Mouse (Mus musculus): ENCODE results near the gene Rcan1.
A peak's percentile ranks its signal among the peaks of the same experiment; 100 is the strongest.

Rcan1 gene

DNA sequence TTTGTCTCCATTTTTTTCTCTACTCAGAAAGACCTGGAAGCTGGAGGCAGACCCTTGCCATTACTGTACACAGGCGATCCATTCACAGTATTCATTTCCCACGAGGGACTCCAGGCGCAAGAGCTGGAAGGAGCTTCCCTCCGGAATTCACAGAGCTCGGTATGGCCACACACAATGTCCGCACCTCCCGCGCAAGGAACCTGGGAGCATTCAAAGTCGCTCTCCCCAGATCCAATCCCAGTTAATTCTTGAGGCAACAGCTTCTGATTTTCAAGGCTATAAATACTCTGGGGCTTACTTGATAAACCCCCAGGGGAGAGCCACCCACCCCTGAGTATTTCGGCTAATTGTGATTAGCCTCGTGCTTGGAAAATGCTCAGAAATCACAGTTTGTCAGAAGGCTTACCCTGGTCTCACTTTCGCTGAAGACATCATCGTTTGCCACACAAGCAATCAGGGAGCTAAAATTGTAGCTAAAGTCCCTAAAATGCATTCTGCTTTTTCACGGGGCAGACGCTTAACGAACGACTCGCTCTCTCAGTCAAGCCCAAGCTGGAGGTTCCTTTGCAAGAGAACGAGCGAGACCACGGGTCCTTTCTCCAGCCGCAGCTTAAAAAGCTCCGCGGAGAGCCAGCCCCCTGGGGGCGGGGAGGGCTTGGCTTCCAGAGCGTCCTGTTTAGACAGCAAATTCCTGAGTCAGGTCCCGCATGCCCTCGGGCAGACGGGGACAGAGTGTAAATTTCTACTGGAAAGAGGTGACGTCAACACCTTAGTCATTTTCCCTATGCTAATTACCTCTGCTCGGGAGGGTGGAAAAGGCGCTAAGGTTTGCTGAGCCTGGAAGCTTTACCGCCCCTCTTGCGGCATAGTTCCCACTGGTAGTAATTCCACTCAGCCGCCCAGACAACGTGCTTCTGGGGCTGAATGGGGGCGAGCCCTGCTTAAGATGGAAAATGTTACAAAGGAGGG is 70.9 kb downstream of the Rcan1 start:
- peak; percentile 95 for DNase-seq (ENCODE audit: low spot score)

DNA sequence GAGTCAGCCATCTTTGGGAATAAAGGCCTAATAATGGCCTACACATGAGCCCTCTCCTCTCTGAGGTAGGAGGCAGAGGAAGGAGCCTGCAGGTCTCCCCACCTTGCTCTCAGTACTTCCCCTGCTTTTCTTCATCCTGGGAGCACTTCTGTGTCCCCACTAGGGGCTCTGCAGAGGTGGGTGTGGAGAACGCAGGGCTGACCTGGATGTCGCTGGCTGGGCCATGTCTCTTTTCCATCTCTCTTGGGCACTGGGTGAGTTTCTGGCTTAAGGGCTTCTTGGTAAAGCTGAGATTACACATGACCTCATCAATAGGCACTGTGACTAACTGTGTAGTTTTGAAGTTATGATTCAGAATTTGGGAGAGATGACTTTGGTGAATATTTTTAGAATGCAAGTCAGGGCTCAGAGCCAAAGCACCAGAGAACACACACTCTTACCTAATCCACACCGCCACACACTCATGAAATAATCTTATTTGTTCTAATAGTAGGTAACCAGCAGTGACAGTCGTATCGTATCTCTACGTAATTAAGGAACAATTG is 72.0 kb downstream of the Rcan1 start:
- DNase-seq (ENCODE audit: low spot score), result peak; percentile 50

DNA sequence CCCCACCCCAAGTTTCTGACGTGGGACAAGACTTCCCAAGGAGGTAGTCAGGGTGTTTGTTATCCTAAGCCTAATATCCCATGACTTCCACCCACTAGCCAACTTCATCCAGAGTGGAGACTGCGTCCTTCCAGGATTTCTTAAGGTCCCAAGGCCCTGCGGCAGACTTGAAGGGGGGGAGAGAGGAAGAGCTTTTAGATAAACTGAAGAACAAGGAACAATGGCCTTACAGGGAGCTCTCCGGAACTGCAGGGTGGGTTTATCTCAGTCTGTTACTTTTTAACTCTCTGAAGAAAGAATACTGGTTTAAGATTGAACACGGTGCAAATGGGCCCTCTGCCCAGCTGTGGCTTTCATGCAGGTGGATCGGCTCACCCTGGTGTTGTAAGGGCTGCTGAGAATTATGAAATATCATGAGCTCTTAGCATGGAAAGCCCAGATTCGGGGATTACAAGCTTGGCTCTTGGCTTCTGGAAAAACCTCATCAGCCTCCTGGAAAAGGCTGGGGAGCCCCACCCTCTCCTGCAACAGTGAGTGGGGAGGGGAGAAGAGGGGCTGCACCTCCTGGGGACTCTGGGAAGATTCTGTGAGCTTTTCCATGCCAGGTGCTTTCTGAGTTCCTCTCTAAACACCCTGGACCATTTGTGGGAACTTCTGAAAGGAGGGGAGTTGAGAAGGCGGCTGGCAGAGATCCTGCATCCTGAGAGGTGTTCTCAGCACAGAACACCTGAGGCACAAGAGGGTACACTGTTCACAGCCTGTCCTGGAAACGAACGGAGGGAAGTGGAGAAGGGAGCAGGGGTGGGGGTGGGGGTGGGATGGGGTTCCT is 72.7 kb downstream of the Rcan1 start:
- peak; percentile 71 for DNase-seq (ENCODE audit: low spot score)

DNA sequence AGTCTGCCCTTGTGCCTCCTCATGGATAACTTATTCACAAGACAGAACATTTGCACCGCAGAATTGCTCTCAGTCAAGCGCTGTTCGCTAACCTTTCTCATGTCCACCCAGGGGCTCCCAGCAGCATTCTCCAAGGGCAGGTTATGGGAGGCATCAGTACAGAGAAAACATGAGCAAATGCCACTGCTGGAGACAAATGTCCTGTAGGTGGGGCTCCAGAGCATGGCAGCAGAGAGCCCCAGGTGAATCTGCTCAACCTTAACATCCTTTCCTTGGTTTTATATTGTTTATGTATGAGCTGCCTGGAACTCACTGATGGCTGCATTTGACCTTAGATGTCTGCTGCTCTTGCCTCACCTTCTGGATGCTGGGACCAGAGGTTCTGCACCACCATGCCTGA is 76.9 kb downstream of the Rcan1 start:
- DNase-seq (ENCODE audit: low spot score), result no peak

DNA sequence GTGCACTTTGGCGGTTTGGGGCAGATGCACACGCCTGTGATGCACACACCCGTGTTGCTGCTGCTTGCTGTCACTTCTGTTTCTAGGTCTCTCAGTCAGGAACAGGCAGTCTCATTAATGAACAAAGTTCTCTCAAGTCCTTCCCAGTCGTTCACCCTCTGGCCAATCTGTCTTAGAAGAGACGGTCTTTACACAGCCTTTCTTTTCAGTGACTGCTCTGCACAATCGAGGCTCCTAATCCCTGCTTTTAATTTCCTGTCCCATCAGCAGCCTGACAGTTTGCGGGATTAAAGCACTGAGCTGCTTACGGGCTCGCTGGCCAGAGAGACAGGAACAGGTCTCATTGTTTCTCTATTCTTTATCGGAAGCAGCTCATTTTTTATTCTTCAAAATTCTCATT is 83.0 kb downstream of the Rcan1 start:
- no peak for DNase-seq (ENCODE audit: low spot score)

DNA sequence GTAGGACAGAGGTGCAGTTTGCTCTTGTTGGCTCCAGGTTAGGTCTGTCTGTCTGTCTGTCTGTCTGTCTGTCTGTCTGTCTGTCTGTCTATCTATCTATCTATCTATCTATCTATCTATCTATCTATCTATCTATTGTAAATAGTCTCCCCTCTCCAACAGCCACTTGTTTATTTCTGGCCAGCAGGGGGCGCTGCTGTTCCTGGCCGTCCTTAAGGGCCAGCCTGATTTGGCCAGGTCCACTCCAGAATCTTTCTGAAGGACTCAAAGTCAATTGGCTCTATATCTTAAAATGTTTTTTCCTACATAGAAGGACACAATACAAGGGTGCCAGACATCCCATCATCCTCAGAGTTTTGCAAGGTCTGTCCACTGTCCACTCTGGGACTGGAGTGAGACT is 85.6 kb downstream of the Rcan1 start:
- no peak for DNase-seq (ENCODE audit: low spot score)

DNA sequence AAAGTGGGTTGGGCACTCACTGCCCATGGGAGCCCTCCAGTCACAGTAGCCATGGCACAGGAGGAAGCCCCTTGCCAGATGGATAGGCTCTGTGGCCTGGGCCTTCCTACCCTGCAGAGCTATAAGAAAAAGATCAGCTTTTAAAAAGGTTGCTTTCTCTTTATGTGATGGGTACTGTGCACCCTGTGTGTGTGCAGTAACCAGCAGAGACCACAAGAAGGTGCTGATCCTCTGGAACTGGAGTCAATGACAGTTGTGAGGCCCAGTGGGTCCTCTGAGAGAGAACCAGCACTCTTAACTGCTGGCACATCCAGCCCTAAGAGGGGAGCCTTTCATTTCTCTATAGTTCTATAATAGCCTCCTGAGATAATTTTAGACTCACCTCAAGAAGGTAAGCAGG is 87.3 kb downstream of the Rcan1 start:
- DNase-seq (ENCODE audit: low spot score), result no peak

DNA sequence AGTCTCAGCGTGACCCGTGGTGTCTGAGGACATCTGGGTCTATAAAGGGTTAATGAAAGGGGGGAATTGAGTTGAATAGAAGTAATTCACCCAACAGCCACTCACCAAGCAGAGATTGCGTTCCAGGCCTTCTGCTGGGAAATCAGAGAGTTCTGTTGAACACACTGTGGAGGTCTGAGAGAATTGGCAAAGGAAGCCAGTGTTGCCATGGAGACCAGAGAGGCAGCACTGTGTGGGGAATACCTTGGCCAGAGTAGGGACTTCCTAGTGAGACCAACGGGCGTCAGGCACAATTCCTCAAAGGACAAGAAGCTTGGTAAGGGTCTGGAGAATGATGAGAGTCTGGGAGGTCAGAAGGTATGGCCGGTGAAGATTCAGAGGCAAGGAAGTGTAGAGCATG is 88.2 kb downstream of the Rcan1 start:
- DNase-seq (ENCODE audit: low spot score), result no peak

DNA sequence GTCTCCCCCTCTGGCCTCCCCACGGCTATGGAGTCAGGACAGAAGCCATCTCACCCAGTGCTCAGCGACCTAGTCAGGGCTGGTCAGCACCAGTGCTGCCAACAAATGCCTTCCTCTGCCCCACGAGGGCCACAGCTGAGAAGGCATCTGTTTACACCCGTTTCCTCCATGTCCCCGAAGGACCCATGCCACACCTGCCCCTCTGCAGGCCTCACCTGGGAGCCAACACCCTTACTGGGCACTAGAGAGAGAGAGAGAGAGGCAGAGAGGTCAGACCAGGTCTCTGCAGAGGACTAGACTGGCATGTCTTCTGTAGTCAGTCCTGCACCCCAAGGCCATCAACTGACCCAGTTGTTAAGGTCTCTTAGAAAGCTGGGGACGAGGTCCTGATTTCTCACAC is 89.6 kb downstream of the Rcan1 start:
- DNase-seq (ENCODE audit: low spot score), result no peak

DNA sequence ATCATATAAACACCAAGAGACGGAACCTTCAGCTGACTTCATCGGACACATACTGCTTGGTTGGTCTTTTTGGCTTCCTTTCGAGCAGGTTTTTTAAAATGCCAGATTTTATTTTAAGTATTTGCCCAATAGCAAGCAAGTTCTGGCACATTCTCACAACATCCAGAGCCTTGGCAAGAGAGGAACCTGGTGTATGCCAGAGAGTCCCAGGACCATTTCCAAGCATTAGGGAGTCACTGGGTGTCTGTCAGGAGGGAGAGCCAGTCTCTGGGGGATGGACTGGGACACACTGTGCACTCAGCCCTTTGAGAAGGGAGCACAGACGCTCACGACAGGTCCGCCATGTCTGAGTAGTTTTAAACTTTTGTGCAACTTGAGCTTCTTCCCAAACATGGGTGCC is 93.7 kb downstream of the Rcan1 start:
- DNase-seq (ENCODE audit: low spot score), result no peak

DNA sequence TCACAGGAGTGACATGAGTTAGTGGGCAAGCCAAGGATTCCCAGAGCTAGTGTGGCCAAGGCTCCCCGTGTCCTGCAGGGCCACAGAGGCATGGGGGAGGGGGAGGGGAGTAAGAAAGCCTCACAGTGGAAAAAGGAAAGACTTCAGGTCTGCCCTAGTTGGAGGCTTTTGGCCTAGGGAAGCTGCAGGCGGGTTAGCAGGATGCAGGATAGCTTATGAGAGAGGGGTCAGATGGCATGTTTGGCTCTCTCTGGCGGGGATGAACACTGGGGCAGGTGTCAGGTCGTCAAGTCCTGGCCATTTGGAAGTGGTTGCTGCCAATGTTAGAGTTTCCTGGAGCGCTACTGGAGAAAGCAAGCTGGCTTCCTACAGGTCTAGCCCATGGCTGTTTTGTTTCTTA is 99.0 kb downstream of the Rcan1 start:
- no peak for DNase-seq (ENCODE audit: low spot score)

DNA sequence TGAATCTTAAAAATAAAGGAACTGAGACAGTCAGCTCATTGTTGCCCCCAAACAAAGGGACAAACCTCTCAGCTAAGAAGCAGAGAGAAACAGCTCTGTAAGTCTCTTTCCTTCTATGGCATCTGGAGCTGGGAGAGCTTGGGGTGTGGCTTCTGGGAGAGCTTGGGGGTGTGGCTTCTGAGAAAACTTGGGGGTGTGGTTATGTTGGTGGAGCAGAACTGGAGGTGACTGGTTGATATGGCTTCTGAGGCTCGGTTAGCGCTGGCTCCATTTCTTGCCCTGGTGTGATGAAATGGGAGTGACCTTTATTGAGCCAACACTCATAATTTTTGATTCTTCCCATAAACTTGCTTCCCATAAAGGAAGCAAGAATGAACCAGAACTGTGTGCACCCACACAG is 101.4 kb downstream of the Rcan1 start:
- DNase-seq (ENCODE audit: low spot score), result peak; percentile 61

DNA sequence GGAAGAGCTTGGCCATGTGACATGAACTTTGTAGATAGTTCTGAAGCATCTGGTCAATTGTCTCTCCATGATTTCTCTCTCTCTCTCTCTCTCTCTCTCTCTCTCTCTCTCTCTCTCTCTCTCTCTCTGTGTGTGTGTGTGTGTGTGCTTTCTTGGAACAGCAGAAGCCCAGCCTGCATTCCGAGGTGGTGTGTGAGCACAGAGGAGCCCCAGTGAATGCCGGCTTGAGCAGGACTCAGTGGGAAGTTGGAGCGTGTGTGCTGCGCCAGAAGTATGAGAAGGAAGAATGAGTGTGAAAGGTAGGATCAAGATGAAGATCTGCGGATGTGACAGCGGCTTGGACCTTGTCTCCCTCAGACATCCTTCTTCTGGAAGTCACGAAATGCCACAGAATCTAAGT is 105.2 kb downstream of the Rcan1 start:
- no peak for DNase-seq (ENCODE audit: low spot score)

DNA sequence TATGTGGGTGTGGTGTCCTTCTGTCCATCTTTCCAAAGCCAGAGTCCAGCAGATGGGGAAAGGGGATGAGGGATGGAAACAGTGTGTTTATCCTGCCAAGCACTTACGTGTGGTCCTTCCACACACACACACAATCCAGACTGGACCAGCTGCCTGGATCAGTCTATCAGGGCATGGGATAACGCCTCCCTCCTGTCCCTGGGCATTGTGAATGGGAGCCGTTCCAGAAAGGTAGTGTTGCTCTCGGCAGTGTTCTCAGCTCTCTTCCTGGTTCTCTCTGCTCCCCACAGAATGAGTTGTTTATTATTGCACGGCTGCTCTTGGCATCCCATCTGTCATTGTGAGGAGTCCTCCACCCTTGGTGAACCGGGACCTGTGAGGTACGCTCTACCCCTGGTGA is 110.0 kb downstream of the Rcan1 start:
- no peak for DNase-seq (ENCODE audit: low spot score)

DNA sequence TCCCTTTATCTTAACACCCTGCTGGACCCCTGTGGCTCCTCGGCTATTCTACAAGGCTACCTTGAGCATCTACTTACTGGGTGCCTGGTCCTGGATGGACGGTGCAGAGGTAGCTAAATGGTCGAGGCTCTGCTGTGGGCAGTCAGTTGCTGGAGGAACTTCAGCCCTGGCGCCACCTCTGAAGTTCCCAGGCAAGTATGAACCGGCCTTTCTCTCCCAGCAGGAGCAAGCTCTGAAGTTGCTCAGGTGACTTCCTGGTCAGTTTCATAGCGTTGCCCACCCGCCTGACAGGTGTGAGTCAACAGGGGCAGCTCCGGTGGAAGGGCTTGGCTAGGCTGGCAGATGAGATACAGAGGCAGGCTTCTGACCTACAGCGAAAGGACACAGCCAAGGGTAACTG is 111.4 kb downstream of the Rcan1 start, which contains the start of gene Kcne1:
TSS of gene Kcne1 (minus strand) at position 240 of the 400 bp plus-strand sequence.
- no peak for DNase-seq (ENCODE audit: low spot score)

DNA sequence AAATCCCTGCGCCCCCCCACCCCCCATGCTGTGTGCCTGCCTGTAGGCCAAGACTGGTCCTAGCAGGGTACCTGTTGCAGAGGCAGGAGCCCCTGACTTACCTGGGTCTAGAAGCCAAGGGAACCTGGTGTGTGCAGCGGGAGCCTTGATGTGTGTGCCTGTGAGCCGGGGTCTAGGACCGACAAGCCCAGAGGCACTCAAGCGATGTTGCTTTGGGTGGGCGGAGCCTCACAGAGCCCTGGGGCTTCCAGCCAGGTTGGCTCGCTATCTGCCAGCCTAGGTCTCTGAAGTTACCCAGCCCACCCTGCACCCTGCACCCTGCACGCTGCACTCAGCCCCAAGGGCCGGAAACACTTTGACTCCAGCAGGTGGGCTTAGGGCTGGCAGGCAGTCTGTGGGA is 111.9 kb downstream of the Rcan1 start:
- no peak for DNase-seq (ENCODE audit: low spot score)

DNA sequence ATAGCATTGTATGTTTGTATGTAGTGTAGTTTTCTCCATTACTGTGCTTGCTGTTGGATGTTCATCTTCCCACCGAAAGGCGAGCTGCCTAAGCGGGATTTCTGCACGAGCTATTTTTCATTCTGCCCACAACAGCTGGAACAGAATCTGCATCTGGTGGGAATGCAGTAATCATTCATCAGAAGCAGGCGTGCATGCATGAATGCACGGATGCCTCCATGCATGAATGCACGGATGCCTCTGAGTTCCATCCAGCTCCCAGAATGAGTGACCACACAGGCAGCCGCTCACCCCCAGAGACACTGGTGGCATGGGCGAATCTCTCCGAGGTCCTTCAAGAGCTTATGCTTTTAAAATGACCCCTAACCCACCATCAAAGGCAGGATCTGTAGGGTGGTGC is 113.1 kb downstream of the Rcan1 start:
- DNase-seq (ENCODE audit: low spot score), result no peak

DNA sequence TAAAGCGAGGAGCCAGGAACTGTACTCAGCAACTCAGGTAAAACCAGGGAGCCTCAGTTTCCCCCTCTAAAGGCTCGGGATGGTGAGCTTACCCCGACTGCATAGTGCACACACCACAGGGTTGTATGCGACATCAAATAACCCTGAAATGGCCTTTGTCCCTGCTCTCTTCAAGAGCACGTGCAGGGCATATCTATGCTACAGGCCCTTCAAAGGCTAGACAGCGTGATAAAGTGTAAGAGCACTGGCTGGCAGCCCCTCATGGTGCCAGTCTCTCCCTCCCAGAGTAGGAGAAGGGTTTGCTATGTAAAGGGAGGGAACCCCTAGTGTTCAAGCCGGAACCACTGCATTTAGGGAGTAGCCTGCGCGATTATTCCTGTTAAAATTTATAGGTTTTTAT is 113.6 kb downstream of the Rcan1 start:
- no peak for DNase-seq (ENCODE audit: low spot score)

DNA sequence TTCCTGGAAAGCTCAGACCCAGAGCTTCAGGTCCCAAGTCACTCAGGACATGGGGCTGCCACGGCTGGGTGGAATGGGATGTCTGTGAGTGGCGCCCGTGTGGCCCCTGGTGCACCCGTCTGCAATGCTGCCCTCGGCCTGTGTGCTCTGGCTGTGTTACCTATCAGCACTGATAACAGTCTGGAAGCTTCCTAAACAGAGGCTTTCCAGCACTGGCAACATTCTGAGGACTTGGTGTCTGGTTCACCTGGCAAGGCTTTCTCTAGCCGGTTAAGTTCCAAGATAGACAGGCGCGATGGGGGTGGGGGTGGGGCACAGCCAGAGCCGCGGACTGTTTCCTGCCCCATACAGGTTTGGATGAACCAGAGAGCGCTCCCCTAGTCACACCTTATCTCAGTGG is 114.7 kb downstream of the Rcan1 start:
- no peak for DNase-seq (ENCODE audit: low spot score)

DNA sequence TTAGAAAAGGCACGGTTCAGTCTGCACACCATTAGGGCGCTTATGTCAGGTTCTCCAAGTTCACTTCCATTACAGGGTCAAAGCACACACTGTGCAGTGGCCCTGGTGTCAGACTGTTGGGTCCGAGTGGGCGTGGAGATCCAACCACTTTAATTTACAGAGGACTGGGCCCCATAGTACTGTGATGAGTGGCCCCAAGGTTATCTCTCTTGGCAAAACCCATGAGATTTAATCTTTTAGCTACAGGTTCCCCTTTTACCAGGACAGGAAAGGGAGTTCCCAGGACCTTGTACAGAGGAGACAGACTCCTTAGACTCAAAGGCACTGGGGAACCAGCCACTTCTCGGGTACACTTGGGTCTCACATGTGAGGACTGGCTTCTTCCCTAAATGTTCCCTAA is 115.3 kb downstream of the Rcan1 start:
- no peak for DNase-seq (ENCODE audit: low spot score)

DNA sequence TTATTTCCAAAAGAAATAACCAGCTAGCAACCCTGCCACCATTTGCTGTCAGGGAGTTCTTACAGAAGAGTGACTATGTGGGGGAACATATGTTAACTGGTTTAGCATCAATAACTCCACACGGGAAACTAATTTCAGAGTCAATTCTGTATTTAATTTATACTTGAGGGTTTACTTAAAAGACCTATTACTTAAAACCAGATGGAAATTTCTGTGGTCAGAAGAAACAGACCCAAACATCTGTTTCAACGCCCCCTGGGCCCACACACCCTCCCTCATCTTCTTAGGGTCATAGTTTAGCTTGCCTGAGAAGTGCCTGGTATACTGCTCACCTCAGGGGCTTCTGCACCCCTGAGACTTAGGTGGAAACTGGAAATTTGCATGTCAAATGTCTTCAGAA is 116.8 kb downstream of the Rcan1 start:
- DNase-seq (ENCODE audit: low spot score), result no peak

DNA sequence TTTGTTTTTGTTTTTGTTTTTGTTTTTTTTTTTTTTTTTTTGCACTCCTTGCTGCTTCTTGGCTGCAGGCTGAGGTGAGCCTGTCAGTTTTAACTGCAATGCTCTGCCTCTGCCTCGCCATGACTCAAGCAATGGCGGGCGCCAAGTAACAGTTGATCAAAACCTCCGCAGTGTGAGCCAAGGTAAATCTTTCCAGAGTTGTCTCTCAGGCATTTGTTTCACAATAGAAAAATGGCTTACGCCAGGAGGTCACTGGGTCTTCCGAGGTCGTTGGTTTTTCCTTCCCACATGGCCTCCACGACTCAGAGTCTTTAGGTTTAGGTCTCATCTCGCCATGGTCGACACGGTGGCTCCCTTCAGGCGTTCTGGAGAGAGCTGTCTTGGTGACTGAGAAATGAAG is 117.4 kb downstream of the Rcan1 start:
- DNase-seq (ENCODE audit: low spot score), result no peak

DNA sequence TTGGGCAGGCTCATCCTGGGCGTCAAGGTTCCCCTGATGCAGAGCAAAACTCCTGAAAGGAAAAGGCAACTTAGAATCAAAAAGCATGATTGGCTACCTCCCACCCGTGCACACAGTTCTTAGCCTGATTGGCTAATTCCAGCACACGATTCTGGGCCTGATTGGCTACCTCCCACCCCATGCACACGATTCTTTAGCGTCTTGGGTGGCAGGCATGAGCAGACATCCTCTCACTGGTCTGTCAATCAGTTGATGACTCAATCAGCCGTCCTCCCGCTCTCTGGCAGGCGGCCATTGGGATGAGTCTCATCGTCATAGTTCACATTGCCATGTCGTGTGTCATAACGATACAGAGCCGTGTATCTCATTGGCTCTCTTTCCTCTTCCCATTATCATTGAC is 121.7 kb downstream of the Rcan1 start:
- no peak for DNase-seq (ENCODE audit: low spot score)

Data from yolk sac, embryonic 10.5 days (tissue).